Mouse (Mus musculus): ENCODE data around the gene Spryd4.

- TF ChIP-seq CTCF (IDR thresholded peaks at IDR 0.05) (no peak), EP300 (IDR thresholded peaks at IDR 0.05) (no peak)
Observed at GRCm38 (mm10) chr10:128193113-128193512, 18.5 kb downstream of the Spryd4 start.

All from lung, postnatal 0 days (tissue).